Mouse (Mus musculus): ENCODE results near the gene Ndufs3. TPM values are rescaled to one million over a fixed set of nuclear protein-coding genes. Genes with fewer than 3 reads are reported as not detected.

Gene Ndufs3
- total and polyA plus RNA-seq, 2 experiments from 2014 or later, result 186 to 274 TPM

GRCm38 (mm10) chr2:90846171-90846570 is 58.5 kb downstream of the Ndufs3 start:
- DNase-seq (ENCODE audit: low spot score), result peak; percentile 6
- peak overlapping the region; percentile 97 for H3K27ac ChIP-seq
- H3K4me2 ChIP-seq (ENCODE audit: low read depth, low read length), result peak overlapping the region; percentile 60
- no peak for ATAC-seq
- 0 out of 2 replicates have a peak, but pooled peaks cover 4% of the 10 kb centered on the region for H3K4me1 ChIP-seq (ENCODE audit: insufficient read depth, low read length)
- 43% methylated on average over 6 of the region's 6 CpGs for WGBS
- peak overlapping the region; percentile 83 for H3K4me3 ChIP-seq (ENCODE audit: low read length)
- no peaks in the 10 kb centered on the region for H3K9me3 ChIP-seq (ENCODE audit: low read length)
- no peaks in the 10 kb centered on the region for H3K27me3 ChIP-seq (ENCODE audit: insufficient read depth, low read length)
- H3K36me3 ChIP-seq (ENCODE audit: insufficient read depth, low read length), result peaks cover 9% of the 10 kb centered on the region; the same call in 1 of the 2 replicates
- no peak for TF ChIP-seq CTCF (IDR thresholded peaks at IDR 0.05; ENCODE audit: low read depth)
- H3K9ac ChIP-seq (replicated peaks; ENCODE audit: low read length), result peak overlapping the region; percentile 93

- no peak overlapping the region for H3K4me2 ChIP-seq (ENCODE audit: low read depth, low read length)
- no peaks in the 10 kb centered on the region for H3K9me3 ChIP-seq (ENCODE audit: low read length)
- TF ChIP-seq CTCF (IDR thresholded peaks at IDR 0.05; ENCODE audit: low read depth), result no peak
- peaks cover 2% of the 10 kb centered on the region; the same call in 1 of the 2 replicates for H3K36me3 ChIP-seq (ENCODE audit: insufficient read depth, low read length)
- no peak overlapping the region for H3K4me3 ChIP-seq (ENCODE audit: low read length)
- no peak overlapping the region for H3K9ac ChIP-seq (replicated peaks; ENCODE audit: low read length)
- H3K4me1 ChIP-seq (ENCODE audit: insufficient read depth, low read length), result 0 out of 2 replicates have a peak, but pooled peaks cover 4% of the 10 kb centered on the region
- DNase-seq (ENCODE audit: low spot score) (no peak), ATAC-seq (no peak)
- H3K27me3 ChIP-seq (ENCODE audit: insufficient read depth, low read length), result no peaks in the 10 kb centered on the region
- 83% methylated on average over 5 of the region's 5 CpGs for WGBS
- H3K27ac ChIP-seq, result no peak overlapping the region
Observed at GRCm38 (mm10) chr2:90845234-90845633, 59.4 kb downstream of the Ndufs3 start.

Other genes with a start within 250 kb of the Ndufs3 start
- gene Nup160, start 227.6 kb downstream of the Ndufs3 start, total RNA-seq (2014; rRNA removed), result 13.5 and 14.3 TPM in 2 replicates
- gene Nup160, start 227.6 kb downstream of the Ndufs3 start, polyA plus RNA-seq (2015; fragmentation: Nextera tagmentation; extraction: Ambion mirVana), result 12.4 and 13.7 TPM in 2 replicates
- 55.9 and 67.7 TPM in 2 replicates for gene Fnbp4, start 159.5 kb downstream of the Ndufs3 start, total RNA-seq (2014; rRNA removed)
- 51.3 and 56.7 TPM in 2 replicates for gene Fnbp4, start 159.5 kb downstream of the Ndufs3 start, polyA plus RNA-seq (2015; fragmentation: Nextera tagmentation; extraction: Ambion mirVana)
- 0.26 and 0.72 TPM in 2 replicates for gene Agbl2, start 122.1 kb downstream of the Ndufs3 start, total RNA-seq (2014; rRNA removed)
- 0.51 and 1.3 TPM in 2 replicates for gene Agbl2, start 122.1 kb downstream of the Ndufs3 start, polyA plus RNA-seq (2015; fragmentation: Nextera tagmentation; extraction: Ambion mirVana)
- 111 and 126 TPM in 2 replicates for gene Mtch2, start 57.7 kb downstream of the Ndufs3 start, total RNA-seq (2014; rRNA removed)
- gene Mtch2, start 57.7 kb downstream of the Ndufs3 start, polyA plus RNA-seq (2015; fragmentation: Nextera tagmentation; extraction: Ambion mirVana), result 202 and 214 TPM in 2 replicates
- gene C1qtnf4, start 19.0 kb downstream of the Ndufs3 start, total RNA-seq (2014; rRNA removed), result 552 and 661 TPM in 2 replicates
- 228 and 230 TPM in 2 replicates for gene C1qtnf4, start 19.0 kb downstream of the Ndufs3 start, polyA plus RNA-seq (2015; fragmentation: Nextera tagmentation; extraction: Ambion mirVana)
- gene Kbtbd4, start 87 bp downstream of the Ndufs3 start, total RNA-seq (2014; rRNA removed), result 43.1 and 43.6 TPM in 2 replicates
- 46.7 and 49.5 TPM in 2 replicates for gene Kbtbd4, start 87 bp downstream of the Ndufs3 start, polyA plus RNA-seq (2015; fragmentation: Nextera tagmentation; extraction: Ambion mirVana)
- gene Celf1, start 35.6 kb upstream of the Ndufs3 start, total RNA-seq (2014; rRNA removed), result 67.0 and 68.6 TPM in 2 replicates
- gene Celf1, start 35.6 kb upstream of the Ndufs3 start, polyA plus RNA-seq (2015; fragmentation: Nextera tagmentation; extraction: Ambion mirVana), result 59.6 and 63.1 TPM in 2 replicates
- 0.22 TPM in 1 of 2 replicates, not detected in the other for gene Rapsn, start 130.8 kb upstream of the Ndufs3 start, total RNA-seq (2014; rRNA removed)
- gene Rapsn, start 130.8 kb upstream of the Ndufs3 start, polyA plus RNA-seq (2015; fragmentation: Nextera tagmentation; extraction: Ambion mirVana), result 0.88 and 1.1 TPM in 2 replicates
- gene Psmc3, start 149.2 kb upstream of the Ndufs3 start, total RNA-seq (2014; rRNA removed), result 154 and 160 TPM in 2 replicates
- gene Psmc3, start 149.2 kb upstream of the Ndufs3 start, polyA plus RNA-seq (2015; fragmentation: Nextera tagmentation; extraction: Ambion mirVana), result 249 and 261 TPM in 2 replicates
- 37.1 and 42.7 TPM in 2 replicates for gene Slc39a13, start 165.6 kb upstream of the Ndufs3 start, total RNA-seq (2014; rRNA removed)
- gene Slc39a13, start 165.6 kb upstream of the Ndufs3 start, polyA plus RNA-seq (2015; fragmentation: Nextera tagmentation; extraction: Ambion mirVana), result 22.6 and 24.4 TPM in 2 replicates
- gene Spi1, start 177.6 kb upstream of the Ndufs3 start, total RNA-seq (2014; rRNA removed), result 3.0 and 8.5 TPM in 2 replicates
- gene Spi1, start 177.6 kb upstream of the Ndufs3 start, polyA plus RNA-seq (2015; fragmentation: Nextera tagmentation; extraction: Ambion mirVana), result 4.5 and 4.9 TPM in 2 replicates
- gene Mybpc3, start 213.3 kb upstream of the Ndufs3 start, total RNA-seq (2014; rRNA removed), result 0.25 and 0.37 TPM in 2 replicates
- gene Mybpc3, start 213.3 kb upstream of the Ndufs3 start, polyA plus RNA-seq (2015; fragmentation: Nextera tagmentation; extraction: Ambion mirVana), result 0.13 and 0.23 TPM in 2 replicates